Mouse (Mus musculus) telencephalon, adult 2 months (tissue): ENCODE measurements around the gene Gm11549.
A peak's percentile ranks its signal among the peaks of the same experiment; 100 is the strongest.

Source experiments
- DNase-seq: peaks from one replicate; pipeline ENCODE4 v3.0.0-alpha.2; 2011; ENCODE audit warnings: low read depth, low spot score

Gene Gm11549

DNA sequence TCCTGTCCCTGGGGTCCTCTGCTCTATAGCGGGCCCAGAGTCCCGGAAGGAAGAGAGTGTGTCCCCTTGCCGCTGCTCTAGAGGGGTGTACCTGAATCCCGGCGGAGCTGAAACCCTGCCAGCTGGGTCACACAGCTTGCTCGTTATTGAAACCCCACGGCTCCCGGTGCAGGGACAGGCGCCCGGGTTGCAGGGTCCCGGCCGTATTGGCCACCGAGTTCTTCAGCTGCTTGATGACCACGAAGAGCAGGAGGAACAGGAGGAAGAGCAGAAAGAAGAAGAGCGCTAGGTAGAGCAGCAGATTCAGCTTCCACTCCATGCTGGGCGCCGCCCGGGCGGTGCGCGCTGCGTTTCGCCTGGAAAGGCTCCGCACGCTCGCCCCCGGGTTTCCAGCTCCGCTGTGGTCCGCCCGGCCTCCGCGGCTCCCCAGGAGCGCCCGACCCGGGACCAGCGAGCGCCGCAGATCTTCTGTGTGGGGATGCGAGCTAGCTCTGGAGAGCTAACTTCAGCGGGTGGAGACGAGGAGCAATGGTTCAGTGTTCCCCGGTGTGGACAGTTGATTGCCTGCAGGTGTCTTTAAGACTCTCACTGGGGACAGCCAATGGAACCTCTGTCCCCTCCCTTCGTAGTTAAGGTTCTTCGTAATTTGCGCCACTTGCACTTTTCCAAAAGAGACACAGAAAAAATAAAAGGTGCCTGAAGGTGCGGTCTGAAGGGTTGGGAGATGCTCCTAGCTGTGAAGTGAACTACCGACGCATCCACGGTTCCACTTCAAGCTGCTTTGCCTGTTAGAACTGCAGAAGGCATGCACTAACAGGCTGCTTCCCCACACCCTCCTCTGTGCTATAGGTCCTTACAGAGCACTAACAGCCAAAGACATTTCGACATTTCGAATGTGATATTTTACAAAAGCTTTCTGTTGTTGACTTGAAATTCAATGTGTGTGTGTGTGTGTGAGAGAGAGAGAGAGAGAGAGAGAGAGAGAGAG, at the start of gene Gm11549:
TSS of gene Gm11549 (minus strand) at position 741 of the 988 bp plus-strand sequence.
- no peak for DNase-seq

DNA sequence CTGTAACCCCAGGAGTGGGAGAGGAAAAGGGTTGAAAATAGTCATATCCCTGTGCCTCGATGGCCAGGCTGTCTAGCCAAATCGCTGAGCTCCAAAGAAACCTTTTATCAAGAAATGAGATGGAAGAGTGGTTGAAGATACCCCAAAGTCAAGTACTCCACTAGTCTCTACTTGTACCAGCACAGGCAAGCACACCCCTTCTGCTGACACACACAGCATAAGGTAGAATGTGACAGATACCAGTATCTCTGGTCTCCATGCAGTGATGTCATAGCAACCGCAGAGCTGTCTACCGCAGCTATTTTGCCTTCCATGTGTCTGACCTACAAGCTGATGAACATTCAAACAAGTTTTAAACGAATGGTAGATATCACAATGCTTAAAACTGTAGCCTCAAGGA, 48.2 kb upstream of the Gm11549 start:
- no peak for DNase-seq

DNA sequence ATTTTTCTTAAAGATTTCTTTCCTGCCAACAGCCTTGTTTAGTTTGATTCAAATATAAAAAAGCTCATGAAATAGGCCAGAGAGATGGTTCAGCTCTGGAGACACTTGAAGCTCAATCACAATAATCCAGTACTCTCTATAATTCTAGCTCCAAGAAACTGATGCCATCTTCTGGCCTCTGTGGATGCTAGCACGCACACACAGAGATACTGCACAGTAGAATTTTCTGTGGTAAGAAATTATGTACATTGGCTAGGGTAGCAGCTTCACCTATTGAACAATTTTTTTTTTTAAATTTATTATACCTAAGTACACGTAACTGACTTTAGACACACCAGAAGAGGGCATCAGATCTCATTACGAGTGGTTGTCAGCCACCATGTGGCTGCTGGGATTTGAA, 42.1 kb upstream of the Gm11549 start:
- DNase-seq = no peak

DNA sequence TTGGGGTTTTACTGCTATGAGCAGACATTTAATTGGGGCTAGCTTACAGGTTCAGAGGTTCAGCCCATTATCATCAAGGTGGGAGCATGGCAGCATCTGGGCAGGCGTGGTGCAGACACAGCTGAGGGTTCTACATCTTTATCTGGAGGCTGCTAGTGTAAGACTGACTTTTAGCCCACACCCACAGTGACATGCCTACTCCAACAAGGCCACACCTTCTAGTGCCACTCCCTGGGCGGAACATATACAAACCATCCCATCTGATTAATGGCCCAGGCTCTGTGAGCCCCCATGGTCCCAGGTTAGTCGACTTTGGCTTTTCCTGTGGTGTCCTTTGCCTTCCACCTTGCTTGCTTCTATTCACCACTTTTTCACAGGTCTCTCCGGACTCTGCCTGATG, 38.0 kb upstream of the Gm11549 start:
- no peak for DNase-seq

DNA sequence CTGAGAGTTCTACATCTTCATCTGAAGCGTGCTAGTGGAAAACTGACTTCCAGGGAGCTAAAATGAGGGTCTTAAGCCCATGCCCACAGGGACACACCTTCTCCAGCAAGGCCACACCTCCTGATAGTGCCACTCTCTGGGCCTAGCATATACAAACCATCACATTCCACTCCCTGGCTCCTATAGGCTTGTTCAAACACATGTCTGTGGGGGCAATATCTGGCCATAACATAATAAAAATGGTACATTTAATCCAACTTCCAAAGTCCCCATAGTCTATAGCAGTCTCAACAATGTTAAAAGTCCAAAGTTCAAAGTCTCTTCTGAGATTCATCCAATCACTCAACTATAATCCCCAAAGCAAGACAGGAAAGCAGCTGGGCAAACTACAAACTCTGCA, 36.0 kb upstream of the Gm11549 start:
- DNase-seq = no peak

DNA sequence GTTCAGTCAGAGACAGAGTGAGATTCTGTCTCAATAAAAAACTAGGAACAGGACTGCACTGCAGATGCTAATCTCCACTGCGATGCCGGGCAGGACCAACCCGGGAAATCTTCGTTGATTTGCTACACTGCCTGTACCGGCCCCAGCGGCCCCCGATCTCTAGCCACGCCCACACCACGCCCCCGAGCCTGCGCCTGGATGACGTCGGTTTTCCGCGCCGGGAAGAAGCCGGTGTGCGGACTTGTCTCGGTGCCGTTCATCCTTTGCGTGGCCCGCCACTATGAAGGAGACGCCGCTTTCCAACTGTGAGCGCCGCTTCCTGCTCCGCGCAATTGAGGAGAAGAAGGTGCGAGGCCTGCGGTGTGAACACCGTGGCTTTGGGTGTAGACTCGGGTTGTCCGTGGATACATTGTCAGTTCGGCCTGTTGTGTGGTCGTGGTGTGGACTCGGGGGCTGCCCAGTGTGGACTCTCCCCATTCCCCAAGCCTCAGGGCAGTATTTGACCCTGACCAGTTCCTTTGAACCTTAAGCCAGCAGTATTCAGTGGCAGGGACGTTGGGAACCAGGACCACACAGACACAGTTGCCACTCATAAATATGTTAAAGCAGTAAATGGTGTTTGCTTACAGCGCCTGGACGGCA, 30.9 kb upstream of the Gm11549 start, which contains the start of gene Exosc9:
TSS of gene Exosc9 (plus strand) at position 201 of the 642 bp plus-strand sequence.
- DNase-seq = peak; percentile 81

DNA sequence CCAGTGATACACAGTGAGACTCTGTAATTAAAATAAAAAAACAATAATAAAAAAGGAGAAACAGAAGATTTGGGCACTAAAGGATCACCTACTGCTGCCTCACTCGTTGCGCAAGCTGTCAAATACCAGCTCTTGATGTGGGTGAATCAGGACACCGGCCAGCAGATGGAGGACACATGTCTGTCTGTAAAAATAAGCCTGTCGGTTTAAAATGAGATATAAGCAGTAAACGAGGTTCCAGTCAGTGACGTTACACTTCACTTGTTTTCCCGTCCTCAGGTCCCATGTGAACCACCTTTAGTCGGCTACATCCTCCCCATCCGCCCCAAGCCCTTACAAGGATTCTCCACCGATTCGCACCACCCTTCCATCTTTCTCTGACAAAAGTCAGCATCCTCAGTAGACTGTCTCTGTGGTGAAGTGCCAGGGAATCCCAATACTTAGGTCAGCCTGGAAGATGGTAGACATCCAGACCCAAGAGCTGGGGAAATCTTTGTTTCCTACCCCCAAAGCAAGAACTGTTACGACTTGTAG, 30.3 kb upstream of the Gm11549 start:
- DNase-seq = peak; percentile 45

DNA sequence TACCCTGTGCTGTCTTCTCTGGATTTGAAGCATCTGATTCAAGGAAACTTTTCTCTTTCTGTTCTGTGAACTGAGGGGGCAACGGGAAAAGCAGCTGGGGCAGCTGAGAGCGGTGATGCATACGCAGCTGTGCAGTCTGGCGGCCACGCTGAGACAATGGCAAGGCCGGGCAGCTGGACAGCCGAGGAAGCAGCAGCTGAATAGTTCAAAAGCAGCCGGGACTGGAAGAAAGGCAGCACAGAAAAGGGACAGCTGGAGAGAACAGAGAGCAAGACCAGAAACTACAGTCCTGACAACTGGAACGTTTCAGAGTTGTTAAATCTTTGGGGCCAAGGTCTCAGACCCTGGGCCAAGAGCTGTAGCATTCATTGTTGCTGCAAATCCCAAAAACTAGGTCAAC, 29.7 kb upstream of the Gm11549 start:
- DNase-seq = no peak

DNA sequence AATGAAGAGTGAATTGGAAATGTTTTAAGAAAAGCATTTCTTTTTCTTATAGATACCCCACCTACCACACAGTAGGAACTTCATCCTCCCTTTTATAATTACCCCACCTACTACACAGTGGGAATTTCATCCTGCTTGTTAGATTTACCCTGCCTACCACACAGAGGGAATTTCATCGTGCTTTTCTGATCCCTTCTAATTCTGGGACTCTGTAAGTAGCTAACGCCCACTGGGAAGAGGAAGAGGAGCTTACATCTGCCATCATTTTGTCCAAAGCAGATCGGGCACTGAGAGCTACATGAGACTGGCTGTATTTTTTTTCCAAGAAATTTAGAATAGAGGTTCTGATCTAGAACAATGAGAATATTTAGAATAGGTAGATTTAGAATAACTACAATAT, 23.3 kb upstream of the Gm11549 start:
- no peak for DNase-seq

DNA sequence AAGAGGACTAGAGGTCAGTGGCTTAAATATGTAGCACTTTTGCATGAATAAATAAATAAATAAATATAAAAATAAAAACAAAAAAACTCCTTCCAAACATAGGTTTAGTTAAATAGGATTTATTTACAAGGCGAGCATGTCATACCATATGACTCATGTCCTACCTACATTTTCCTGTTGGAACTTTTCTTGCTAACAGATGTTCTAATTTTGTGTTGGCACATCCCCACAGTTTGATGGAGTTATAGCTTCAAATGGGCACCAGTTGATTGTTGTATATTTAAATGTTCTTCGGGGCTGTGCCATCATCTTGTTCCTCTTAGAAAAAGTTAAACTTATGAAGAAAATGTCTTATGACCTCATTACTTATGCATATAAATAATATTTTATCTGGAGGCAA, 19.8 kb upstream of the Gm11549 start:
- no peak for DNase-seq

DNA sequence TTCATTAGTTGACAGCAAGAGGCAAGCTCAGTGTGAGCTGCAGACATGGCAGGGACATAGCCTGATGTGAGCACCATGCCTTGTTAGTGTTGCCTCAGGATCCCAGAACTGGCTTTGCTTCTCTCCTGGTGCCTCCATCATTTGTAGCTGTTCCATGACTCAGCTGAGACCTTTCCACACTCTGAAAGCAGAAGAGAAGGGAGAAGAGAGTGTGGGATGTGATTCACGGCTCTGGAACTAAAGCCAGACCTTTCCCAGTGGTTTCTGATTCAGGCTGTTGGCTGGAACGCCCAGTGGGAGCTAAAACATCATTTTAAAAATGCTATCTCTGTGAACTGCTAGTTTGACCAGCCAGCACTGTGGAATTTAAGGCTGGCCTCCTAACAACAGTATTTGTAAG, 19.1 kb upstream of the Gm11549 start:
- no peak for DNase-seq

DNA sequence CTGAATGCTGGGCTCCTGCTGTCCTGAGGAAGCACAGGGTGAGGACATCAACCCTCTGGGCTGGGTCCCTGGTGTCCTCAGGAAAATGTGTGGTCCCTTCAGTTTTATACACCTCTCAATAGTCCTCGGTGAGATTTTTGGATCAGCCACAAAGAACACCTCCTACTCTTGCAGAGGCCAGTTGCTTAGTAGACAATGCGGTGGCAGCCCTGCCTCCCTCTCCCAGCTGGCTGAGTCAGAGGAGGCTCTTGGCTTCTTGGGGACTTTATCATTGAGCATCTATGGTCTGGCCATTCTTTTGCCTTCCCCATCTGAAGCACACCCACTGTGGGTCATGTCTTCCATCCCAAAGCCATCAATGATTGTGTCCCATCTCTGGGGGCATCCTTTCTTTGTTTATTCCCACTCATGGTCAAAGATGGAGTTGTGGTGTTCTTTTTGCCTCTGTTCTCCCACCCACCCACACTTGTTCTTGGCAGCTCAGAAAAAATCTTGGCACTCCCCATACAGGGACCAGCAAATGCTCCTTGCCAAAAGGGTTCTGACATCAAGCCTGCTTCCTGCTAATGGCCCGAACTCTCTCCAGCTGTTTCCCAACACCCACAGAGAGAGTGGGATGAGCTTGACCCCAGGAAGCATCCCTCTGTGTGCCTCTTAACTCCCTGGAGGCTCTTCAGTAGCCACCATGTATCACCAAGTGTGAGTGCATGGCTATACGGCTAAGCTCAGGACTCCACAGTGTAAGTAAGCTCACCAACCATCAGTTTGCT, 16.3 kb upstream of the Gm11549 start:
- DNase-seq = no peak

DNA sequence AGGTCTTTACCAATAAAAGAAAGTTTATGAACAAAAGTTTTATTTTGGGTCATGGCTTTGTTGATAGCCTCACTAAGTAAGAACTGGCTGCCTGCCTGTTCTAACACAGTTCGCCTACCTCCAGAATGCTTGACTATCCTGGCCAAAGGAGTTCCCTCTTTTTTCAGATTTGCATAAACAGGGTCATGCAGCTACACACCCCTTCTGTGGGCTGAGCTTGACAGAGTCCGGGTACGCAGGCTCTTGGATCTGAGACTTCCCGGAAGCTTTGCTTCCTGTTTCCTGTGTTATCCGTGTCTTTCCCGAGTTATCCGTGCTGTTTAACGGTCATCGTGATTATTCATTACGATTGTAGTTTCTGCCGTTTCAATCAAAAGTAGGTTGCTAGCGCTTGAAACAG, 14.4 kb upstream of the Gm11549 start:
- DNase-seq = no peak

DNA sequence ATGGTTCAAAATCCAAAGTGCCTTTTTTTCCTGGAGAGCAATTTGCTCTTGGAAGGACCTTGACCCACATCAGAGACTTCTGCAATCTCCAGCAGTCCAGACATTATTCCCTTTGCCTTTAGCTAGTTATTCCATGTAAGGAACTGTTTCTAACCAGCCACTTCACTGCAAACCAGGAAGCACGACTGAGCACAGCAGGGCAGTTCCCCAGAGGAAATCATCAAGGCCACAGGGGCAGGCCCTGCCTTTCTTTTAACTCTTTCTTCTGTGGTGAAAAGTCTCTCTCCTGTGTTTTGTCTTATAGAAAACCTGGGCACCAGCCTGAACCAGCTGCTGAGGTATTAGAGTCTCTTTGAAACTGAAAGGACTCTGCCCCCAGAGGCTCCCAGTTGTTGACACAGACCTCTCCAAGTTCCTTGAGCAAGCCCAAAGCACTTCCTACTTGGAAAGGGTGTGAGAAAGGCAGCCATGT, 11.6 kb upstream of the Gm11549 start:
- DNase-seq = no peak

DNA sequence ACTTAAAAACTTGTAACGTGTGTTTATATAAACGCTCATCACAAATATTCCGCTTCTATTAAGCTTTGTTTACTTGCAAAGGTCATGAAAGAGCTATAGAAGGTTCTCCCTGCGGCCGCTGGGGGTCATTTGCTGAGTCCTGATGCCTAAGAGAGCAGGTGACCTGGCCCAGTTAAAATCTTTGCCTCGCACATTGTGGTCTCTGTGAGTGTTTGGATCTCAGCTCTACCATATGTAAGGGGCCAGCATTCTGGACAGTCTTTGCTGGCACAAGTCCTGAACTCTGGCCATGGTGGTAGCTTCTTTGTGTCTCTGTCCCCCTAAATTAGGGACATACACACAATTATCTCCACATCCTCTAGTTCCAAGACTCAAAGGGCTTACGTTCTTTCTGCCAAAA, 11.1 kb upstream of the Gm11549 start:
- DNase-seq = no peak

DNA sequence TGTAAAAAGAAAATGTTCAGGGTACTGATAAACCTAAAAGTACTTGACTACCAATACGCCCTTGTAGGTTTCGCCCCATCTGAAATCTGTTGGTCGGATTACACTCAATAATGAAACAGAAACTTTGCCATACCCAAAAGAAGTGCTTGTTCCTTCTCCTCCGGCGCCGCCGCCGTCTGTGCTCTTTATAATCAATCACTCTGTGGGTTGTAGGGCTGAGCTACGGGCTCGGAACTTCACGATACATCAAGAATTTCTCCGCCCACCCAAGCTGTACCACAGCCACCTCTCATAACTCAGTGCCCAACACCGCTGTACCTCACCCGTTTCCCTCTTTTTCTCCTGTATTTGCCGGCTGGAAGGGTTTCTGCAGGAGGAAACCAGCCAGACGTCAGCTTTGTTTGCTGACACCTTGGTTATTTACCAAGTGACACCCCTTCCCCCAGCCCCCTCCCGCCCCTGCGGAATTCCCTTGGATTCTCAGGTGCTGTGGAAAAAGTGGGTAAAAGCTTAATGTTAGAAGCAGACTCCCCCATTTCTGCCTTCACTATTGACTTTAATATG, 10.4 kb upstream of the Gm11549 start:
- no peak for DNase-seq

DNA sequence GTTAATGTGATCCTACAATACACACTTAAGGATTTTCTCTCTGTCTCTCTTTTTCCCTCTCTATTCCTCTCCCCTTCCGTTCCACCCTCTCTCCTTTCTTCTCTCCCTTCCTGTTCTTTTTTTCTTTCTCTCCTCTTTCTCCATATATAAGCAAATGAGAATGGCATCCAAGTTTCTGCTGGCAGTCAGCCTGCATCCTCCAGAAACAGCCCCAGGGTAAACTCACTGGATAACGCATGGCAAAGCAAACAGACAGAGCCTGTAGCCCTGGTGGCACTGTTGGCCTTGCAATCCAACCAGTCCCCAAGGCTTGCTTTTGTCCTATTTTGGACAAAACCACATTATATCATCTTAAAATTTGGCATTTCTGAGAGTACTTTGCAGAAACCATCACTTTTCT, 9.6 kb upstream of the Gm11549 start:
- DNase-seq = no peak

DNA sequence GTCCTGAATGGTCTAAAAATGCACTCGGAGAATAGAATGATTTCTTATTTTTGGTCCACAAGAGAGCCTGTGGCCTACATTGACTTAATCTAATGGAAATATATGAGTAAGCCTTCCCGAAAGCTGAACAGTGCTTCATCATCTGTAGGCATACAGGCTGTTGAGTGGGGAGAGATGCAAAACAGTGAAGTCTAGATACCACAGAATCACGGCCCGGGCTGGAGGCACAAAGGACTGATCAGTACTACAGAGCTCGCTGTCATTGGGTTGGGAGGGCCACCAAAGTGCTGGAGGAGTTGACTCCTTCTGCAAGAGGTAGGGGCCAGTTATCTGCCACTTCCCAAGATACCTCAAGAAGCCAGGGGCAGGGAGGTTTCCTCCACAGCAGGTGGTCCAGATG, 9.2 kb upstream of the Gm11549 start:
- DNase-seq = no peak

DNA sequence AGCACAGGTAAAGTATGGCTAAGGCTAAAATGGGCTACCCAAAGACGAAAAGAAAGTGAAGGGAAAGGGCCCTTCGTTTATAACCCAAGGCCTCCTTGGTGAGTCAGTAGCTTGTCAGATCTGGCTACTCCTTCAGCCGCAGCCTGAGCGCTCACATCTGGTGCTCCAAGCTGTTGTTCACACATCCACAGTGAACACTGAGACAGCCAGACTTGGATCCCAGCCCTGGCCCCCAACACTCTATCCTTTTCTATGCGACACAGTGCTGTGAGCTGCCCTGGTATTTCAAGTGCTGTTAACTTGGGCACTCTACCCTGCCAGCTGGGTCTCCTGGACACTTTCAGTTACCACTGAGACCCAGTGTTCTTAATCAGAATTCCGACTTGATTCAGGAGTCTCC, 8.7 kb upstream of the Gm11549 start:
- DNase-seq = peak; percentile 80

DNA sequence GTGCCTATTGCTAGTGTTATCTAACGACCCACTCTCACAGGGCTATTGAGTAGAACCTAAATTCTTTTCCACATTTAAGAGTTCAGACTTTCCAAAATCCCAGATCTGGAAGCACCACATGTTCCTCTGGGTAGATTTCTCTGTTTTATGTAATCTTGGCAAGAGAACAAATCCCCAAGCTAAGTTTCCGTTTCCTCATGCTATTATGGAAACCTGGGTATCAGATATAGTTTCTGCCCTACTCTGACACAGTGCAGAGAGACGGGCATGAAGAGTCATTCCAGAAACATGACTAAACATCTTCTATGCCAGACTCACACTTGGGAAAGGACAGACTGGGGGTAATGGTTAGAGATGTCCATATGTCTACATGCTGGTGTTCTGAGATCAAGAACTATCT, 2.9 kb upstream of the Gm11549 start:
- DNase-seq = peak; percentile 47

DNA sequence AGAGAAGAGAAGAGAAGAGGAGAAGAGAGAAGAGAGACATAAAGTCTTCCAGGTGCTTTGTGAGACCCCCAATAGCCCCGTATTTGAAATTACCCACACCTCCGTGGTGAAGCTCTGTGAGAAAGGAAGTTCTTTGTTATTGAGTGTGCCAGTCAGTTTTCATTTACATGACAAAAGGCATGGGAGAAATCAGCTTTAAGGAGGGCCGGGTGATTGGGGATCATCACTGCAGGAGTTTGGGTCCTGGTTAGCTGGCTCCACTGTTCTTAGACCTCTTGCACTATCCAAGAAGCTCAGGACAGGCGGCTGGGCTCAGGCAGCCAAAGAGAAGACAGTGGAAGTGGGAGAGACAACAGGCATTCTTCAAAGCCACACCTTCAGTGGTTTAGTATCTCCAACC, 524 bp upstream of the Gm11549 start:
- DNase-seq = no peak
